Mouse (Mus musculus) fibroblast of lung, adult 2 months (primary cell): ENCODE results near the gene Bloc1s4.
"Not testable (repeated sequence)": the region's sequence is repeated elsewhere in the genome, so short reads cannot be mapped to it uniquely, and the experiment has no call there.

Experiments
- DNase-seq: peaks from one replicate; pipeline ENCODE4 v3.0.0-alpha.2; 2011; ENCODE audit warnings: low read depth

Gene Bloc1s4

GRCm38 (mm10) chr5:36748536-36749061 is at the start of gene Bloc1s4:
Gene Bloc1s4 (minus strand): TSS chr5:36748650.
- DNase-seq = peak; percentile 64

DNA sequence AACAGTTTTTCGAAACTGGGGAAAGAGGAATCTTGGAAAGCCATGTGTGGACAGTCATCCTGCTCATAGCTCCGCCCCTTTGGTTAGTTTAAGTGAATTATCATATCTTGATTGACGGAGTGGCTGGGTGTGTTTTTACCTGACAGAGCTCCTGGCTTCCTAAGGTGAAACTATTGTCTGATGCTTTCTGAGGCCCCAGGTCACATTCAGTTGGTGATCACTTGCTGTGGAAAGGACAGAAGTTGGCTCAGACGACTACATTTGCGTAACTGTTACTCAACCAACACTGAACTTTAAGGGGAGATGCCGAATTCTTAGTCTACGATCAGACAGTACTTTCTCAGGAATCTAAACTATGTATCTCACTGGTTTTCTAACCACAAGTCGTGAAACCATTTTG is 48.8 kb upstream of the Bloc1s4 start:
- no peak for DNase-seq

DNA sequence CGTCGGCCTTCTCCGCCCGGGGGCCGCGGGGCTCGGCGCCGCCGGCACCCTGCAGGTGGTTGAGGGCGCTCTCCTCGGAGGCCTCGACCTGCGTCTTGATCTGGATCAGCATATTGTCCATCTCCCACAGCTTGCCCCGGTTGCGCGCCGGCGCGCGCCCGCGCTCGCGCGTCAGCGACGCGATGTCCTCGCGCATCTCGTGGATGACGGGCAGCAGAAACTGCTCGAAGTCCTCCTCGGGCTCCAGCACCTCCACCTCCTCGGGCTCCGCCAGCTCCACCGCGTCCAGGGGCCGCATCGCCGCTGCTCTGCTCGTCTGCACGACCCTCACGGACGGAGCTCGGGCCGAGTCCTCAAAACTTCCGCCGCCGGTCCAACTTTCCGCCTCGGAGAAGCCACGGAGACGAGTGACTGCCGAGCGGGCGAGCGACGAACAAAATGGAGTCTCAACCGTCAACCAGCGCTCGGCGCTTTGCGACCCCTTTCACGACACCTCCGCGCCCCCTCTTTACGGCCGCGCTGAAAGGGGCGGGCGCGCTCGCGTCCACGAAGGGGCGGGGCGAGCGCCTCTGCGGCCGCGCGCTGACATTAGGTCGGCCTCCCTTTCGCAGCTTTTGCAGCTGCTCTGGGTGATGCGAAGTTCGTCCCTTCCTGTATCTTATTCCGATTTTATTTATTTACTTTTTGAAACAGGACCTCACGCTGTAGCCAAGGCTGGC is 48.0 kb upstream of the Bloc1s4 start, which contains the start of gene Mrfap1:
TSS of gene Mrfap1 (minus strand) at position 477 of the 719 bp plus-strand sequence.
- DNase-seq = peak; percentile 75

GRCm38 (mm10) chr5:36795647-36796295 is 47.3 kb upstream of the Bloc1s4 start:
- not testable (repeated sequence) for DNase-seq

DNA sequence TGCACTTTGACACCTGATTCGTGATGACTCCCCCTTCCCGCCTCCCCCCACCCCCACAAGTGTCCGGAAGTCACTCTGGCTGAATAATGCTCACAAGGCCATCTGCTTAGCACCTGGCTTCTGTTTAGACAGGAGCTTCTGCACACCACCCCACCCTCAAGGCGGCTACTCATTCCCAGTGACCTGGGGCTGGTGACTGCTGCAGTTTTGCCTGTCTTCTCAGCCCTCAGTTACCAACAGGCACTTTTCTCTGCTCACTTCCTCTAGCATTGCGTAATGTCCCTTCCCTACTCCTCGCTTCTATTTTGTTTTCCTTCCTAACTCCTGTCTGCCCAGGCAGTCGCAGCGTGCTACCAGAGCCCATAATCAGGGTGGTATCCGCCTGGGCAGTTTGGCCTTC is 43.4 kb upstream of the Bloc1s4 start:
- no peak for DNase-seq

GRCm38 (mm10) chr5:36786052-36786451 is 37.6 kb upstream of the Bloc1s4 start:
- no peak for DNase-seq

- DNase-seq = no peak
Measured at GRCm38 (mm10) chr5:36779512-36779911, 31.1 kb upstream of the Bloc1s4 start.

GRCm38 (mm10) chr5:36778901-36779300 is 30.5 kb upstream of the Bloc1s4 start:
- no peak for DNase-seq

DNA sequence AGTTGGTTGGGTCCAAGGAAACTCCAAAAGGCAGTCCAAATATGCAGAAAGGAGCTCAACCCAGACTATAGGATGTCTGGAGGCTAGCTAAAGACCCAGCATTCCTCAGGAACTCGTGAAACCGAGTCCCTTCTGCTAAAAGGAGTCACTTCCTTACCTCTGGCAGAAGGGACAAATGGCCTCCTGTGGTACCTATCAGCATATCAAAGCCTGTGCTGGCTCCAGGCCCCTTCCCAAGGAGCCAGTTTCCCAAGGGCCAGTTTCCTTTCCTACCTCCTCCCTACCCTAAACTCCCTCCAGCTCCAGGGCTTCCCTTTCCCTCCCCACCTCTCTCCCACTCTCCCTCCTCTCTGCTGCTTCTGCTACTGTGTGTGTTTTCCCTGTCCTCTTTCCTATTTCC is 28.7 kb upstream of the Bloc1s4 start:
- no peak for DNase-seq

GRCm38 (mm10) chr5:36776021-36776575 is 27.6 kb upstream of the Bloc1s4 start:
- DNase-seq = no peak

- DNase-seq = no peak
Measured at GRCm38 (mm10) chr5:36775317-36775716, 26.9 kb upstream of the Bloc1s4 start.

DNA sequence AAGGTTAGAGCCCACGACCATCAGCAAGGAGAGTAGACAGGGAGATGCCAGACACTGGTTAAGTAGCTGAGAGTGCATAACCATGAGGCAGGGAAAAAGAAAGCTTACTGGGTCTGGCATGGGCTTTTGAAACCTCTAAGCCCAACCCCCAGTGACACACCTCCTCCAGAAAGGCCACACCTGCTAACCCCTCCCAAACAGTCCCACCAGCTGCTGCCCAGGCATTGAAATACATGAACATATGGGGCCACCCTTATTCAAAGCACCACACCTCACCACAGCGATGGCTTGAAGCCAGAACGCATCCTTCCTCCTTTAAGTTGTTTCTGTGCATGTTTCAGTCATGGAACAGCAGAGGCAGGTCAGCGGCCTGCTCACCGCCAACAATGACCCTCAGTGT is 24.1 kb upstream of the Bloc1s4 start:
- DNase-seq = no peak

- DNase-seq = no peak
Measured at GRCm38 (mm10) chr5:36769603-36770002, 21.2 kb upstream of the Bloc1s4 start.

DNA sequence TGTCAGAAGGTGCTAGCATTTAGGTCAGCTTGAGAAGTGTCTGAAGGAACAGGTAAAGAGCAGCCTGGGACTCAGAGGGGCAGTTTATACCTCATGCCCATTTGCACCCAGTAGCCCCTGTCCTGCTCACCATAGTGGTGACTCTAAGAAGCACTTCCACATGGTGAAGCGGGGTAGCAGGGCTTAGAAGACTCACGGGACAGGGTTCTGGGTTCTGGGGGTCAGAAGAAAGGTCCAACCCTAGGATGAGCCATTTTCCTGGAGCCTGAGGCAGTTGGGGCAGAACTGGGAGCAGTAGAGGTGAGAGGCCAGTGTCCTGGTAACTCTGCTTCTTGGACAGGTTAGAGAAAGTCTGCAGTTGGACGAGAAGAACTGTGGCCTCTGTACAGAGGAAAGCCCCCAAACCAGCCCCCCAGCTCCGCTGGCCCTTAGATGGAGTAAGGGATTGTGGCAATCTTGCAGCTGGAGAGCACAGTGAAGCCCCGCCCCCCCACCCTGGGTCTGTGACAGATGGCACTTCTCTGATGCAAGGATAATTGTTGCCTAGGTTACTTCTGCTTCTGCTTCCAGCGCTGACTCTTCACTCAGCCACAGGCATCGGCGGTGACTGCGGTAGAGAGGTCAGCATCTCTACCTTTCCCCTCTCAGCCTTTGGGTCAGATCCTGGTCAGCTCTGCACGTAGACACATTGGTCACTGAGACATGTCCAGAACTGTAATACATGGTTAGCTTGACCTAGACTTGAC is 18.7 kb upstream of the Bloc1s4 start:
- no peak for DNase-seq

DNA sequence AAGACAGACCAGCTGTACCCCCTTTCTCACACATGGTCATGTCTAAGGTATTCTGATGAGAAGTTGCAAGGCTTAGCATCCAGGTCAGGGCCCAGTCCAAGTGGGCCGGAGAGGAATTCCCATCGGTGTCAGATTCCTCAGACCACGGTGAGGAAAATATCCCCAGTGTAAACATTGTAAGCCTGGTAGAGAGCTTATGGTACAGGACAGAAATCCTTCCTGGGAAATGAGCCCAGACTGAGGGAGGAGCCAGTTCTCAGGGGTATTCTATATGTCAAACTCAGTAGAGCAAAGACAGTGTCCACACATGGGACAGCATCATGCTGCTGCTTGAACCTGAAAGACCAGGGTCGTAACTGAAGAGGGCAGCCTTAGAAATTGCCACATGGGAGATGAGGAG is 11.4 kb upstream of the Bloc1s4 start:
- DNase-seq = no peak

DNA sequence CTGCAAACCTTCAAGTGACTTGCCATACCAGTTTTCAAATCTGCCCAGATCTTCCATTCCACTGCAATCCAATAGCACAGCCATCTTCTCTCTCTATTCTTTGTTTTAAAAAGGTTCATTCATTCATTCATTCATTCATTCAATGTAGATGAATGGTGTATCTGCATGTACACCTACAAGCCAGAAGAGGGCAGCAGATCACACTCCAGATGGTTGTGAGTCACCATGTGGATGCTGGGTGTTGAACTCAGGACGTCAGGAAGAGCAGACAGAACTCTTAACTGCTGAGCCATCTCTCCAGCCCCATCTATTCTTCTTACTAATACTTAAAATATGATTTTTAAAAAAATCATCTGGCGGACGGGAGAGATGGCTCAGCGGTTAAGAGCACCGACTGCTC is 8.6 kb upstream of the Bloc1s4 start:
- DNase-seq = no peak

GRCm38 (mm10) chr5:36750119-36751078 is 1.9 kb upstream of the Bloc1s4 start:
- no peak for DNase-seq

DNA sequence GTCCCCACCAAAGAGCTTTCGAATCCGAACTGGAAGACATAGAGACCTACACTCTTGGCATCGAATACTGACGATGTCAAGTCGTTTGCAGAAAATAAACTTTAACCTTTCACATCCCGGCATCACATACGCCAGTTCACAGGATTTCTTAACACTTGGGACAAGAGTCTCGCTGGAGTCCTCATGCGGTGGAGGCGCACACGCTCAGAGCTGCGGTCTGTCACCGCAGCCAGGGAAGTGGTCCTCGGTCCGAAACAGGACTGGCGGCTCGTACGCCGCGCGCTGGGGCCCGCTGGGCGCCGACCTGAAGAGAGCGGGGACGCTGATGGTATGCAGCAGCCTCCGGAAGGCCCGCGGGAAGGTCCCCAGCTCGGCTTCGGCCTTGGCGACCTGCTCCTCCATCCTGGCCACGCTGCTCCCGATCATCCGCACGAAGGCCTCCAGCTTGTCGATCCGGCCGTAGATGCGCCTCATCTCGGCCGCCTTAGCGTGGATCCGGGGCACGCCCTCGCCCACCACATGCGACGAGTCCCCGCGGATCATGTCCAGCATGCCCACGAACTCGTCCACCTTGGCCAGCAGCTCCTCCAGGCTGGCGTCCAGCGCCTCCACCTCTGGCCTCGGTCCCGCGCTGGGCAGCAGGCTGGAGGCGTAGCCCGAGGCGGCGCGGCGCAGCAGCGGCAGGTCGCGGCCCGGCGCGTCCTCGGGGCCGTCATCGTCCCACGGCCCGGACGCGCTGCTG is 485 bp downstream of the Bloc1s4 start:
- DNase-seq = no peak

GRCm38 (mm10) chr5:36747071-36747470 is 1.4 kb downstream of the Bloc1s4 start:
- no peak for DNase-seq

DNA sequence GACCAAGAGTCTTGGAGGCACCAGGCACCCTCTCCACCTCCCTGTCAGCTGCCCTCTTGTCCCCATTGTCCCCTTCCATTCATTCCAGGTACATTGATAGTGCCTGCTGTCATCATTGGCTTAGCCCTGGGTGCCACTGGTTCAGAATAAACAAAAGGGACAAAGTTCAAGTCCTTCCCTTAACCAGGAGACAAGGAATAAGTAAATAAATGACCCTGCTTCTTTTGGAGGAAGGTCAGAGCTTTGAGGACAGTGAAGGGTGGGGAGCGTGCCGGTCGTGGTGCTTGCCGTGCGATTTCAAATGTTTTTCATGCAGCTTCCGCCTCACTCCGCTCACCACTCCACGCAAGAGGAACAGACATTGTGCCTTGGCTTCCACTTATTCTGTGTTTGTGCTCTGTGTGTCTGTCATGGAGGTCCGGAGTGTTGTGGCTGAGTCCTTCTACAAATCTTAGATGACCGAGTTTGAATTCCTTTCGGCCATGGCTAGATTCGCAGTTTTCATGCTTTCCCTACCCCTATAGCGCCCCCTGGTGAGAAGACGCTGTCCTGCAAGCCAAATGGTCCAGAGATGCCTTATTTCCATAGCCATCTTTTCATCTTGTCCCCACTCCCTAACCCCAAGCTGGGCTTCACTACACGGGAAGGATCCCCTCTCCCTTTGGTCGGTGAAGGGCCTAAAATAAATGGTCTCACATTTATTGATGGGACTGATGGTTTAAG is 6.2 kb downstream of the Bloc1s4 start:
- no peak for DNase-seq
